10 mouse cellular contexts compared by ENCODE assay signal in genomic region chr8:121827726-121828125, GRCm38 (mm10). TPM values are rescaled to one million over a fixed set of nuclear protein-coding genes. Genes with fewer than 3 reads are reported as not detected.
A peak's percentile ranks its signal among the peaks of the same experiment; 100 is the strongest.
DNase-seq lines count a peak whose midpoint lies in the region; ATAC-seq and TF ChIP-seq lines count a peak whose summit lies in the region.
"Had no signal": no experiment of that assay in that cellular context is flagged by ENCODE, and none has a peak within 500 bp of the region (broad histone marks: within the 10 kb centered on the region; RNA-seq: fewer than 3 reads in every experiment).

No protein-coding gene starts in this region.

- TF ChIP-seq CTCF in E14TG2a.4 (conservative IDR thresholded peaks at IDR 0.05; ENCODE audit: low read length): no peak

- H3K27me3 ChIP-seq in E14TG2a.4 (ENCODE audit: insufficient read depth, low read length): peaks cover 4% of the 10 kb centered on the region; the same call in 1 of the 2 replicates
- no peaks in the 10 kb centered on the region for H3K27me3 ChIP-seq in hindbrain, embryonic 16.5 days (replicated peaks; ENCODE audit: control insufficient read depth, insufficient read depth, low read length)
- H3K27me3 ChIP-seq: Patski had no signal

- H3K4me3 ChIP-seq in E14TG2a.4 (replicated peaks; ENCODE audit: low read length): peak overlapping the region; percentile 91
- H3K4me3 ChIP-seq in hindbrain, embryonic 16.5 days (ENCODE audit: low read length): no peak overlapping the region

- no peaks in the 10 kb centered on the region for H3K9me3 ChIP-seq in E14TG2a.4 (ENCODE audit: low read length)
- H3K9me3 ChIP-seq in hindbrain, embryonic 16.5 days (ENCODE audit: control insufficient read depth, low read length): no peaks in the 10 kb centered on the region

- ATAC-seq in hindbrain, embryonic 16.5 days: no peak
- ATAC-seq: Patski had no signal

- H3K4me1 ChIP-seq in E14TG2a.4 (replicated peaks; ENCODE audit: low read depth, low read length): peaks cover 21% of the 10 kb centered on the region
- H3K4me1 ChIP-seq in hindbrain, embryonic 16.5 days (ENCODE audit: control insufficient read depth, insufficient read depth, low read depth, low read length): peaks cover 16% of the 10 kb centered on the region

- 97% methylated on average over 5 of the region's 5 CpGs for WGBS in hindbrain, embryonic 16.5 days

- H3K27ac ChIP-seq in hindbrain, embryonic 16.5 days (ENCODE audit: low read depth, low read length): no peak overlapping the region

- H3K9ac ChIP-seq in hindbrain, embryonic 16.5 days (ENCODE audit: low read depth, low read length): no peak overlapping the region

- H3K36me3 ChIP-seq in E14TG2a.4 (ENCODE audit: insufficient read depth, low read length): no peaks in the 10 kb centered on the region
- no peaks in the 10 kb centered on the region for H3K36me3 ChIP-seq in hindbrain, embryonic 16.5 days (ENCODE audit: control insufficient read depth, insufficient read depth, low read length)

- DNase-seq in cerebellum, adult 9-11 months: peak; percentile 9
- no peak for DNase-seq in cerebellum, postnatal 10 days
- peak; percentile 1 for DNase-seq in layer of hippocampus, adult 9-11 months
- DNase-seq in layer of hippocampus, postnatal 36 days: no peak
- no peak for DNase-seq in adrenal gland, adult 8-10 months
- no peak for DNase-seq in layer of hippocampus, adult 8-10 months (ENCODE audit: low spot score in 2 of 2)
- DNase-seq: right cerebral cortex, adult 18-20 months had no signal

- peak overlapping the region; percentile 82; the same call in 1 of the 2 replicates for H3K4me2 ChIP-seq in hindbrain, embryonic 16.5 days (ENCODE audit: low read length)

RNA-seq across cellular contexts. Expression of gene Klhdc4, which starts 1.6 kb away (rescaled TPM):
- total RNA-seq in layer of hippocampus, postnatal 36 days (2021): 10 to 100 TPM; 27.7 to 28.0 TPM
- 42.1 and 44.5 TPM in 2 replicates for polyA plus RNA-seq in hindbrain, embryonic 16.5 days (2015; fragmentation: Nextera tagmentation; extraction: Ambion mirVana)
- total RNA-seq in adrenal gland, adult 8-10 months (2022): 10 to 100 TPM; 22.4 to 36.8 (median 29.4) TPM
- total RNA-seq in layer of hippocampus, adult 8-10 months (2022): 10 to 100 TPM; 27.5 to 34.5 (median 32.9) TPM

Comparison
In these comparisons a context has a peak if more than half of its experiments do, and no peak if none do; other contexts are left out.
1. DNase-seq: peak in cerebellum, adult 9-11 months (single experiment) and layer of hippocampus, adult 9-11 months (single experiment); none in cerebellum, postnatal 10 days (0 of 2), layer of hippocampus, postnatal 36 days (0 of 2), adrenal gland, adult 8-10 months (single experiment) and layer of hippocampus, adult 8-10 months (0 of 2).